Mouse (Mus musculus) ES-Bruce4 (cell line): ENCODE measurements at regions not wholly inside any gene's neighbourhood (a gene's known extent, or its start where the extent isn't known, plus 50 kb on each side); places are given as distances from the start of the nearest gene placed in this dataset.

ENCODE experiments used
- H3K27ac ChIP-seq: 2 replicates; pipeline ENCODE4 v1.5.1; 2012; ENCODE audit warnings: low read length, inconsistent platforms; ENCODE audit not compliant: insufficient read depth
- H3K27me3 ChIP-seq: 2 replicates; pipeline ENCODE4 v1.6.1; 2012; ENCODE audit warnings: mild to moderate bottlenecking, low read length, inconsistent platforms; ENCODE audit not compliant: control insufficient read depth, poor library complexity, insufficient read depth, severe bottlenecking
- H3K36me3 ChIP-seq: 2 replicates; pipeline ENCODE4 v1.6.1; 2012; ENCODE audit warnings: inconsistent platforms, mild to moderate bottlenecking, low read length, moderate library complexity; ENCODE audit not compliant: control insufficient read depth, poor library complexity, insufficient read depth, severe bottlenecking
- H3K4me1 ChIP-seq: one replicate; pipeline ENCODE4 v1.8.1; 2011; ENCODE audit warnings: low read length; ENCODE audit not compliant: control insufficient read depth, insufficient read depth
- H3K4me3 ChIP-seq: 2 replicates; pipeline ENCODE4 v1.5.1; 2011; ENCODE audit warnings: low read depth, mild to moderate bottlenecking, low read length
- H3K9ac ChIP-seq: 2 replicates; pipeline ENCODE4 v1.6.1; 2012; ENCODE audit warnings: low read depth, mild to moderate bottlenecking, inconsistent platforms; ENCODE audit not compliant: poor library complexity, severe bottlenecking
- H3K9me3 ChIP-seq: replicated peaks from 2 replicates; pipeline ENCODE4 v1.6.1; 2012; ENCODE audit warnings: mild to moderate bottlenecking, low read length, inconsistent platforms; ENCODE audit not compliant: control insufficient read depth, poor library complexity, insufficient read depth, severe bottlenecking
- CTCF ChIP-seq: IDR thresholded peaks from one replicate; pipeline ENCODE4 v1.8.1; 2011; ENCODE audit warnings: low read depth, low read length
- EP300 ChIP-seq: IDR thresholded peaks from 2 replicates; pipeline ENCODE4 v1.6.1; 2011; ENCODE audit warnings: low read depth, low read length; ENCODE audit not compliant: insufficient read depth
- POLR2A ChIP-seq: IDR thresholded peaks from one replicate; pipeline ENCODE4 v1.8.1; 2011; ENCODE audit warnings: low read length; ENCODE audit not compliant: insufficient read depth

DNA sequence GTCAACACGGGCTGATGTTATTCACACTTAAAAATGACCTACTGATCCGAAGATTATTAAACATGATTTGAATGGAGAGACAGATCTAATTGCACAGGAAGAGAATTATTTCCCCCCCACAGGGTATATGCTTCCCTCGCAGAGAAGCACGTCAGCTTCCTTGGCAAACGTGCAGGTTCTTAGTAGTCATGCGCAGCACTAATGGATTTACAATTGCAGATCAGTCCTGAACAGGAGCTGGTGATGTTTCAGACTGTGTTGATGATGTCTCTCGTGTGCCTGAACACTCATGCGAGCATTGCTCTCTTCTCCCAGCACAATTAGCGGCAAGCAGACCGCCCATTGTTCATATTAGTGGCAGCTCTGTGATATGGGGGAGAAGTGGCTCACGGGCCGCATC lies 127.9 kb upstream of the 3110018I06Rik start:
- Histone ChIP-seq H3K27ac (no peak overlapping the region), H3K9ac (no peak overlapping the region), H3K27me3 (no peaks in the 10 kb centered on the region), H3K4me1 (no peaks in the 10 kb centered on the region), H3K4me3 (no peak overlapping the region), H3K36me3 (no peaks in the 10 kb centered on the region), H3K9me3 (no peaks in the 10 kb centered on the region)
- TF ChIP-seq CTCF: no peak
- no peak for TF ChIP-seq POLR2A
- TF ChIP-seq EP300: no peak

DNA sequence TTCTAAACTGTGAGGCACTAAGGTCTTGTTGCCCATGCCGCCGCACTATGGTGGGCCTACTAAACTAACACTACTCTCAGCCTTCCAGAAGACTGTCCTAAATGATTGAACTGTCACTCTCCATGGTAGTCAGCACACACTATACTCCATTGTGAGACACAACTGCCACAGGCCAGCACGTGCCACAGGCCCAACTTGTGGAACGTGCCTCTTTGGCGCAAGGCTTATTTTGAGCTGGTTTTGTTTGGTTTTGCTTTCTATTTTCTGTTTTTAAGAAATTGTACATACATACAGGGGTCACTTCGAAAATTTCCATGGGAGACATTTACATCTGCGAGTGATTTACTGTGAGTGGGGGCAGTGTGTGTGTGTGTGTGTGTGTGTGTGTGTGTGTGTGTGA lies 126.8 kb upstream of the 3110018I06Rik start:
- no peak for TF ChIP-seq POLR2A
- no peak for TF ChIP-seq EP300
- TF ChIP-seq CTCF: no peak
- H3K27me3 ChIP-seq: no peaks in the 10 kb centered on the region
- H3K4me1 ChIP-seq: no peaks in the 10 kb centered on the region
- no peak overlapping the region for H3K9ac ChIP-seq
- H3K9me3 ChIP-seq: no peaks in the 10 kb centered on the region
- H3K36me3 ChIP-seq: no peaks in the 10 kb centered on the region
- H3K27ac ChIP-seq: no peak overlapping the region
- H3K4me3 ChIP-seq: no peak overlapping the region

DNA sequence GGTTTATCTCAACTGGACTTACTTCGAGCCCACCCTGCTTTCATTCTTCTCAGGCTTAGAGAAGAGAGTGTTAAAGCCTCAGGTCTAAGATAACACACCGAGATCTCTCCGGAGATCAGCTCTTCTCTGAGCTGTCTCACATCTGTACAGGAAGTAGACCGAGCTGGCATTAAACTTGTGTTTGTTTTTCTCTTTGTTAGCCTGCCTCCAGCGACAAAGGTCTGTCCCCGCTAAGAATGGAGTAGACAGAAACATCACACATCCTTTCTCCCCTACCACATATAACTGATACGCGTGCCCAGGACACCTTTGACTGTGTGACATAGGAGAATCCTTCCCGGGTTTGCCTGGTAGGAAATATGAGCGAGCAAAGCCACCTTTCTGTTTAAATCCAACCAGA lies 126.3 kb upstream of the 3110018I06Rik start:
- Histone ChIP-seq H3K27me3 (no peaks in the 10 kb centered on the region), H3K4me1 (no peaks in the 10 kb centered on the region), H3K4me3 (no peak overlapping the region), H3K9me3 (no peaks in the 10 kb centered on the region), H3K27ac (no peak overlapping the region), H3K9ac (no peak overlapping the region), H3K36me3 (no peaks in the 10 kb centered on the region)
- TF ChIP-seq POLR2A (no peak), EP300 (no peak), CTCF (no peak)

DNA sequence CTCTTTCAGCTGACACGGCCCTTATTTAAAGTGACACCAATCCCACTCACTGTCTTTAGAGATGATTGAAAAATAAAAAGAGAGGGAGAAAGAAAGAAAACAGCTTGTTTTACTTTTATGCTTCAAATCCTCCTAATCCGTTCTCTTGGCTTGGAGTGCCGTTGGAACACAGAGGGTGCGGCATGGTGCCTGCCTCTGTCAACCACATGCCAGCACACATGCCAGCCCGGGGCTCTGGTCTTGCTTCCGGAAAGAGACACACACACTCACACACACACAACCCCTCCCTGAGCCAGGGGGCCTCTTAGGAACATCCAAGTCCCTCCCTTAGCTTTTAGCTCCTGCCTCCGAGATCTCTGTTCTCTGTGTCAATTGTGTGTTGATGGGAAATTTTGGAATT lies 116.2 kb upstream of the 3110018I06Rik start:
- no peak overlapping the region for H3K9ac ChIP-seq
- TF ChIP-seq POLR2A (no peak), CTCF (no peak), EP300 (no peak)
- no peaks in the 10 kb centered on the region for H3K36me3 ChIP-seq
- H3K27ac ChIP-seq: no peak overlapping the region
- no peaks in the 10 kb centered on the region for H3K4me1 ChIP-seq
- no peak overlapping the region for H3K4me3 ChIP-seq
- H3K27me3 ChIP-seq: no peaks in the 10 kb centered on the region
- no peaks in the 10 kb centered on the region for H3K9me3 ChIP-seq

DNA sequence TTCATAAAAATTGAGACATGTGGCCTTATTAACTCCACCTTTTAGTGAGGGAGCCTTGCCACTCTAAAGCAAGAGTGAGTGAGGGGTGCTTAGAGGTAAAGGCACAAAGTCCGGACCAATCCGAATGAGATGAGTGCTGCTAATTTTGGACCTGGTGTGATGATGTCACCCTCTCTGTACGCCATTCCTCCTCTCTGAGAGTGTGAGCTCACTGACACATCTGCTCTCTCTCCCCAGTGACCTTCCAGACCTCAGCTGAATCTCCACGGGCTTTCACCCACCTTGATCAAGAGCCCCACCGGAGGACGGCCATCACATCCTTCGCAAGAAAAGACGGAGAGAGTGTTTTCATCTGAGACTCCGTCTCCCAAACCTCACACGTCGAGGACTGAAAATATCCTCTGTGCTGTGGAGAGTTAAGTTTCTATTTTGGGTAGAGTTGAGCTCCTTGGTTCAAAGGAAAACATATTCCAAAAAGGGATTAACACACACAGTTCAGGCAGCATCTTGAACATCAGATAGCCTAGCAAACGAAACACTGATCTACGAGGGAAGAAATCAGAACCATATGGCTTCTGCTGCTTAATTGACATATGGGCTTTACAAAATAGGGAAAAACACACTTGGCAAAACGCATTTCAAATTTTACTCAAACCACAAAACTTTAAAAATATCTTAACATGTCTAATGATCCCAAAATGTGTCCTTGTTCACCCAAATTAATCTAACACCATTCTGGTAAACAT lies 96.2 kb upstream of the 3110018I06Rik start:
- no peaks in the 10 kb centered on the region for H3K27me3 ChIP-seq
- no peak overlapping the region for H3K9ac ChIP-seq
- no peaks in the 10 kb centered on the region for H3K9me3 ChIP-seq
- no peak for TF ChIP-seq CTCF
- TF ChIP-seq EP300: no peak
- TF ChIP-seq POLR2A: no peak
- H3K36me3 ChIP-seq: no peaks in the 10 kb centered on the region
- no peaks in the 10 kb centered on the region for H3K4me1 ChIP-seq
- no peak overlapping the region for H3K4me3 ChIP-seq
- no peak overlapping the region for H3K27ac ChIP-seq

DNA sequence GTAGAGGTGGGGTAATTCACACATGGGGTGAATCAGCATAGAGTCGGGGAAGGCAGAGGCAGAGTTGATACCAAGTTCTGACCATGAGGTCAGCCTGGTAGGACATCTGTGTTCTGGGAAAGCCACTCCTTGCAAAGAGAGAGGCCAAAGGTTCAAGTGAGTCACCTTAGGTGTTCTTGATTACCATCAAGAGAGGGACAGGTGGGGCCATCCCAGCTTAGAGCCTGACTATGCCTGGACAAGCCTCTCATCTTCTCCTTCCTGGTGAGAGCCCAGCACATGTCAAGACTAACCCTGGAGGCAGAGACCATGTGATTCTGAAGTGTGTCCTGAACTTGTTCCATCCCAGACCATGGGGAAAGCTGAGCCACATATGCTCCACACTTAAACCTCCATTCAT lies 94.0 kb upstream of the 3110018I06Rik start:
- no peak overlapping the region for H3K27ac ChIP-seq
- no peaks in the 10 kb centered on the region for H3K4me1 ChIP-seq
- no peak overlapping the region for H3K4me3 ChIP-seq
- H3K36me3 ChIP-seq: no peaks in the 10 kb centered on the region
- no peaks in the 10 kb centered on the region for H3K27me3 ChIP-seq
- H3K9me3 ChIP-seq: no peaks in the 10 kb centered on the region
- no peak overlapping the region for H3K9ac ChIP-seq
- TF ChIP-seq POLR2A: no peak
- no peak for TF ChIP-seq CTCF
